Mouse (Mus musculus): Measurements from ENCODE around the gene C1qa. TPM values are rescaled to one million over a fixed set of nuclear protein-coding genes. Genes with fewer than 3 reads are reported as not detected.

C1qa gene
- polyA plus RNA-seq, 2 experiments, result 27.9 to 40.1 TPM

GRCm38 (mm10) chr4:136907033-136907432, 8.4 kb upstream of the C1qa start:
- peak; percentile 88 for DNase-seq (ENCODE audit: low spot score)
- Histone ChIP-seq H3K4me3 (replicated peaks; ENCODE audit: low read length) (no peak overlapping the region), H3K4me2 (replicated peaks; ENCODE audit: low read depth, low read length, severe bottlenecking) (no peak overlapping the region), H3K36me3 (ENCODE audit: control insufficient read depth, insufficient read depth, low read length) (no peaks in the 10 kb centered on the region), H3K27ac (replicated peaks; ENCODE audit: low read depth, low read length) (no peak overlapping the region), H3K9ac (ENCODE audit: low read depth, low read length, severe bottlenecking) (no peak overlapping the region), H3K27me3 (ENCODE audit: control insufficient read depth, insufficient read depth, low read length) (peaks cover 62% of the 10 kb centered on the region), H3K9me3 (ENCODE audit: control insufficient read depth, low read length) (no peaks in the 10 kb centered on the region), H3K4me1 (ENCODE audit: control insufficient read depth, insufficient read depth, low read length) (no peaks in the 10 kb centered on the region)
- 12% methylated on average over 7 of the region's 7 CpGs for WGBS
- no peak for ATAC-seq (ENCODE audit: low FRiP score, low read depth)
- TF ChIP-seq POLR2A (IDR thresholded peaks at IDR 0.05; ENCODE audit: borderline replicate concordance, extremely low read depth, insufficient read depth, insufficient read length), result no peak

- no peak overlapping the region for H3K4me3 ChIP-seq (replicated peaks; ENCODE audit: low read length)
- no peak overlapping the region for H3K4me2 ChIP-seq (replicated peaks; ENCODE audit: low read depth, low read length, severe bottlenecking)
- WGBS, result 1% methylated on average over 23 of the region's 23 CpGs
- no peak overlapping the region for H3K27ac ChIP-seq (replicated peaks; ENCODE audit: low read depth, low read length)
- H3K9me3 ChIP-seq (ENCODE audit: control insufficient read depth, low read length), result no peaks in the 10 kb centered on the region
- peaks cover 44% of the 10 kb centered on the region for H3K27me3 ChIP-seq (ENCODE audit: control insufficient read depth, insufficient read depth, low read length)
- no peak for TF ChIP-seq POLR2A (IDR thresholded peaks at IDR 0.05; ENCODE audit: borderline replicate concordance, extremely low read depth, insufficient read depth, insufficient read length)
- no peak overlapping the region for H3K9ac ChIP-seq (ENCODE audit: low read depth, low read length, severe bottlenecking)
- H3K4me1 ChIP-seq (ENCODE audit: control insufficient read depth, insufficient read depth, low read length), result no peaks in the 10 kb centered on the region
- no peak for ATAC-seq (ENCODE audit: low FRiP score, low read depth)
- H3K36me3 ChIP-seq (ENCODE audit: control insufficient read depth, insufficient read depth, low read length), result no peaks in the 10 kb centered on the region
- no peak for DNase-seq (ENCODE audit: low spot score)
Measured at GRCm38 (mm10) chr4:136904767-136905539, 6.3 kb upstream of the C1qa start.

- peaks cover 33% of the 10 kb centered on the region; the same call in 1 of the 2 replicates for H3K27me3 ChIP-seq (ENCODE audit: control insufficient read depth, insufficient read depth, low read length)
- no peak for ATAC-seq (ENCODE audit: low FRiP score, low read depth)
- no peak for TF ChIP-seq POLR2A (IDR thresholded peaks at IDR 0.05; ENCODE audit: borderline replicate concordance, extremely low read depth, insufficient read depth, insufficient read length)
- no peak for DNase-seq (ENCODE audit: low spot score)
- H3K27ac ChIP-seq (replicated peaks; ENCODE audit: low read depth, low read length), result no peak overlapping the region
- no peaks in the 10 kb centered on the region for H3K9me3 ChIP-seq (ENCODE audit: control insufficient read depth, low read length)
- WGBS, result 62% methylated on average over 7 of the region's 7 CpGs
- no peak overlapping the region for H3K4me3 ChIP-seq (replicated peaks; ENCODE audit: low read length)
- no peaks in the 10 kb centered on the region for H3K36me3 ChIP-seq (ENCODE audit: control insufficient read depth, insufficient read depth, low read length)
- H3K4me1 ChIP-seq (ENCODE audit: control insufficient read depth, insufficient read depth, low read length), result no peaks in the 10 kb centered on the region
- H3K4me2 ChIP-seq (replicated peaks; ENCODE audit: low read depth, low read length, severe bottlenecking), result no peak overlapping the region
- no peak overlapping the region for H3K9ac ChIP-seq (ENCODE audit: low read depth, low read length, severe bottlenecking)
Measured at GRCm38 (mm10) chr4:136899154-136899553, 551 bp upstream of the C1qa start.

- Histone ChIP-seq H3K27ac (replicated peaks; ENCODE audit: low read depth, low read length) (no peak overlapping the region), H3K9ac (ENCODE audit: low read depth, low read length, severe bottlenecking) (no peak overlapping the region), H3K27me3 (ENCODE audit: control insufficient read depth, insufficient read depth, low read length) (peaks cover 26% of the 10 kb centered on the region; the same call in 1 of the 2 replicates), H3K9me3 (ENCODE audit: control insufficient read depth, low read length) (no peaks in the 10 kb centered on the region), H3K4me2 (replicated peaks; ENCODE audit: low read depth, low read length, severe bottlenecking) (no peak overlapping the region), H3K4me3 (replicated peaks; ENCODE audit: low read length) (no peak overlapping the region), H3K36me3 (ENCODE audit: control insufficient read depth, insufficient read depth, low read length) (no peaks in the 10 kb centered on the region), H3K4me1 (ENCODE audit: control insufficient read depth, insufficient read depth, low read length) (no peaks in the 10 kb centered on the region)
- 64% methylated on average over 9 of the region's 9 CpGs for WGBS
- no peak for DNase-seq (ENCODE audit: low spot score)
- no peak for TF ChIP-seq POLR2A (IDR thresholded peaks at IDR 0.05; ENCODE audit: borderline replicate concordance, extremely low read depth, insufficient read depth, insufficient read length)
- ATAC-seq (ENCODE audit: low FRiP score, low read depth), result no peak
Measured at GRCm38 (mm10) chr4:136898084-136898598, 462 bp downstream of the C1qa start.

- DNase-seq (ENCODE audit: low spot score) (no peak), ATAC-seq (ENCODE audit: low FRiP score, low read depth) (no peak)
- H3K4me2 ChIP-seq (replicated peaks; ENCODE audit: low read depth, low read length, severe bottlenecking), result no peak overlapping the region
- H3K4me3 ChIP-seq (replicated peaks; ENCODE audit: low read length), result no peak overlapping the region
- H3K9me3 ChIP-seq (ENCODE audit: control insufficient read depth, low read length), result no peaks in the 10 kb centered on the region
- no peak overlapping the region for H3K9ac ChIP-seq (ENCODE audit: low read depth, low read length, severe bottlenecking)
- no peak for TF ChIP-seq POLR2A (IDR thresholded peaks at IDR 0.05; ENCODE audit: borderline replicate concordance, extremely low read depth, insufficient read depth, insufficient read length)
- no peaks in the 10 kb centered on the region for H3K4me1 ChIP-seq (ENCODE audit: control insufficient read depth, insufficient read depth, low read length)
- no peak overlapping the region for H3K27ac ChIP-seq (replicated peaks; ENCODE audit: low read depth, low read length)
- 31% methylated on average over 10 of the region's 10 CpGs for WGBS
- H3K27me3 ChIP-seq (ENCODE audit: control insufficient read depth, insufficient read depth, low read length), result peaks cover 26% of the 10 kb centered on the region; the same call in 1 of the 2 replicates
- H3K36me3 ChIP-seq (ENCODE audit: control insufficient read depth, insufficient read depth, low read length), result no peaks in the 10 kb centered on the region
Measured at GRCm38 (mm10) chr4:136896461-136896860, 2.1 kb downstream of the C1qa start.

All from limb, embryonic 14.5 days (tissue).